Mouse (Mus musculus): ENCODE results near the gene Bcl3. TPM values are rescaled to one million over a fixed set of nuclear protein-coding genes. Genes with fewer than 3 reads are reported as not detected.

Gene Bcl3
- polyA plus RNA-seq, 1 experiment: 17.3 TPM

DNA sequence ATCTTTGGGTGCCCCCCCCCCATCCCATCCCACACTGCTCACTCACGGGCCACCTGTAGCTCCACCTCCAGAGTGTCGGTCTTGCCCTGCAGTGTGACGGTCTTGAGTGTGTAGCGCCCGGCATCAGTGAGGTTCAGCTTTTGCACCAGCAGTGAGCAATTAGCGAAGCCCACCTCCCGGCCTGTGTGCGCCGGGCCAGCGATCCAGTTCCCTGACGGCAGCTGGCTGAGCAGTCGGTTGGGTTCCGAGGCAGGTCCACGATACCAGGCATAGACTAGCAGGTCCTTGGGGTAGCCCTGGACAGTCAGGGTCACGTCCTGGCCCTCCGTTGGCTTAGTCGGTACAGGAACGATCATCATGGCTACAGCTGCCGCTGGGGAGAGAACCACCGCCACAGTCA lies 31.0 kb upstream of the Bcl3 start:
- no peaks in the 10 kb centered on the region for H3K36me3 ChIP-seq (ENCODE audit: control insufficient read depth, insufficient read depth, low read length, poor library complexity, severe bottlenecking)
- H3K27me3 ChIP-seq (ENCODE audit: control insufficient read depth, insufficient read depth, low read length, poor library complexity, severe bottlenecking): no peaks in the 10 kb centered on the region
- H3K27ac ChIP-seq (ENCODE audit: insufficient read depth, low read length): no peak overlapping the region
- TF ChIP-seq POLR2A (IDR thresholded peaks at IDR 0.05; ENCODE audit: insufficient read depth, low read length): no peak
- no peak for TF ChIP-seq CTCF (IDR thresholded peaks at IDR 0.05; ENCODE audit: low read depth, low read length)
- no peak for TF ChIP-seq EP300 (IDR thresholded peaks at IDR 0.05; ENCODE audit: insufficient read depth, low read depth, low read length)
- H3K4me3 ChIP-seq (ENCODE audit: low read depth, low read length): no peak overlapping the region
- no peak overlapping the region for H3K9ac ChIP-seq (ENCODE audit: low read depth, poor library complexity, severe bottlenecking)
- H3K4me1 ChIP-seq (ENCODE audit: control insufficient read depth, insufficient read depth, low read length): no peaks in the 10 kb centered on the region
- no peaks in the 10 kb centered on the region for H3K9me3 ChIP-seq (replicated peaks; ENCODE audit: control insufficient read depth, insufficient read depth, low read length, poor library complexity, severe bottlenecking)

GRCm38 (mm10) chr7:19851858-19852570 lies 29.4 kb upstream of the Bcl3 start, which contains the start of gene Gm19345:
Gm19345 (plus strand) TSS chr7:19852003.
- no peaks in the 10 kb centered on the region for H3K9me3 ChIP-seq (replicated peaks; ENCODE audit: control insufficient read depth, insufficient read depth, low read length, poor library complexity, severe bottlenecking)
- peak within 1 kb of the TSS; percentile 43 for H3K4me3 ChIP-seq (ENCODE audit: low read depth, low read length)
- no peaks in the 10 kb centered on the region for H3K27me3 ChIP-seq (ENCODE audit: control insufficient read depth, insufficient read depth, low read length, poor library complexity, severe bottlenecking)
- no peaks in the 10 kb centered on the region for H3K36me3 ChIP-seq (ENCODE audit: control insufficient read depth, insufficient read depth, low read length, poor library complexity, severe bottlenecking)
- H3K27ac ChIP-seq (ENCODE audit: insufficient read depth, low read length): no peak within 1 kb of the TSS
- no peak for TF ChIP-seq POLR2A (IDR thresholded peaks at IDR 0.05; ENCODE audit: insufficient read depth, low read length)
- no peak for TF ChIP-seq CTCF (IDR thresholded peaks at IDR 0.05; ENCODE audit: low read depth, low read length)
- TF ChIP-seq EP300 (IDR thresholded peaks at IDR 0.05; ENCODE audit: insufficient read depth, low read depth, low read length): no peak
- peaks cover 1% of the 10 kb centered on the region for H3K4me1 ChIP-seq (ENCODE audit: control insufficient read depth, insufficient read depth, low read length)
- no peak within 1 kb of the TSS for H3K9ac ChIP-seq (ENCODE audit: low read depth, poor library complexity, severe bottlenecking)

DNA sequence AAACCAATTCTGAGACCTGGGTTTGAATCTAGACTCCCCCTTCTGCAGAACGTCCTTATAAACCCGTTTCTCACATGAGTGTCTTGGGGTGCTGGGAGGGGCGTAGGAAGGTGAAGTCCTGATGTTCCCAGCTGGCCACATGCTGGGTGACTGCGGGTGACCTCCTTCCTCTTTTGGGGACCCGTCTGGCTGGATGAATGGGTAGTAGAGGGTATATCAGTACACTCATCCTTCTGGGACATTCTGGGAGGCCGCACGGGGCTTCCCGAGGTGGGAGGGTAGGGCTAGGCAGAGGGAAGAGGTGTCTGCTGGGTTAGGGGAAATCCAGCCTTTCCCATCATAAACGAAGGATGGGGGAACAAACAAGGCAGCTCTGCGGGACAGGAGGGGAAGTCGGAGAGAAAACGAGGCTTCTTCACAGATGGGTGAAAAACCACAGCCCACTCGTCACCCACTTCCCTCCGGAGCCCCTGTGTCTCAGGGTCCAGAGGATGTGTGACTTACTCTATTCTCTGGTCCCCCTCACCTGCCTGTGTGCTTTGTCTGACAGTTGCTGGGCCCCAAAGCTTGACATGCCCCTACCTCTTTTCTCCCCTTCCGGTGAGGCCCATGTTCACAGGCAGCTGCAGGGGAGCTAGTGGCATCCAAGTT lies 22.1 kb upstream of the Bcl3 start:
- no peak overlapping the region for H3K4me3 ChIP-seq (ENCODE audit: low read depth, low read length)
- no peaks in the 10 kb centered on the region for H3K27me3 ChIP-seq (ENCODE audit: control insufficient read depth, insufficient read depth, low read length, poor library complexity, severe bottlenecking)
- no peaks in the 10 kb centered on the region for H3K36me3 ChIP-seq (ENCODE audit: control insufficient read depth, insufficient read depth, low read length, poor library complexity, severe bottlenecking)
- H3K4me1 ChIP-seq (ENCODE audit: control insufficient read depth, insufficient read depth, low read length): peaks cover 2% of the 10 kb centered on the region
- H3K9ac ChIP-seq (ENCODE audit: low read depth, poor library complexity, severe bottlenecking): no peak overlapping the region
- H3K9me3 ChIP-seq (replicated peaks; ENCODE audit: control insufficient read depth, insufficient read depth, low read length, poor library complexity, severe bottlenecking): no peaks in the 10 kb centered on the region
- TF ChIP-seq CTCF (IDR thresholded peaks at IDR 0.05; ENCODE audit: low read depth, low read length): no peak
- no peak for TF ChIP-seq POLR2A (IDR thresholded peaks at IDR 0.05; ENCODE audit: insufficient read depth, low read length)
- TF ChIP-seq EP300 (IDR thresholded peaks at IDR 0.05; ENCODE audit: insufficient read depth, low read depth, low read length): no peak
- no peak overlapping the region for H3K27ac ChIP-seq (ENCODE audit: insufficient read depth, low read length)

DNA sequence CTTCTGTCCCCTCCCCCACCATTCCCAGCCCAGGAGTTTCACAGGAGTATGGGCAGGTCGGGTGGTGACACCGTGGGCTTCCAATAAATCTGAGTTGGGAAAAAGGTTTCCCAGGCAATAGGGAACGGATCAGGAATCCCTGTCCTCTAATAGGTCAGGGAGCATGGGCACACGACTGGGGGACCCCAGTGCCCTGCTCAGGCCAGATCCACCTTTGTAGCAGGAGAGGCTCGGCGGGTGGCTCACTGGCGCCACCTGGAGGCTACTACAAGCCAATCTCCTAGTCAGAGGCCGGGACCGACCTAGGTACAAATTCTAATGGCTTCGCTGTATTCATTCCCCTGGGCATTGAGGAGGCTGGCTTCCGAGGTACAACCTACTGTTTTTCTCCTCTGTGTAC lies 21.0 kb upstream of the Bcl3 start:
- no peaks in the 10 kb centered on the region for H3K27me3 ChIP-seq (ENCODE audit: control insufficient read depth, insufficient read depth, low read length, poor library complexity, severe bottlenecking)
- H3K9ac ChIP-seq (ENCODE audit: low read depth, poor library complexity, severe bottlenecking): peak overlapping the region; percentile 36; the same call in 1 of the 2 replicates
- H3K27ac ChIP-seq (ENCODE audit: insufficient read depth, low read length): no peak overlapping the region
- H3K9me3 ChIP-seq (replicated peaks; ENCODE audit: control insufficient read depth, insufficient read depth, low read length, poor library complexity, severe bottlenecking): no peaks in the 10 kb centered on the region
- no peak for TF ChIP-seq POLR2A (IDR thresholded peaks at IDR 0.05; ENCODE audit: insufficient read depth, low read length)
- TF ChIP-seq EP300 (IDR thresholded peaks at IDR 0.05; ENCODE audit: insufficient read depth, low read depth, low read length): no peak
- TF ChIP-seq CTCF (IDR thresholded peaks at IDR 0.05; ENCODE audit: low read depth, low read length): peak; percentile 83
- H3K36me3 ChIP-seq (ENCODE audit: control insufficient read depth, insufficient read depth, low read length, poor library complexity, severe bottlenecking): no peaks in the 10 kb centered on the region
- H3K4me1 ChIP-seq (ENCODE audit: control insufficient read depth, insufficient read depth, low read length): peaks cover 2% of the 10 kb centered on the region
- no peak overlapping the region for H3K4me3 ChIP-seq (ENCODE audit: low read depth, low read length)

DNA sequence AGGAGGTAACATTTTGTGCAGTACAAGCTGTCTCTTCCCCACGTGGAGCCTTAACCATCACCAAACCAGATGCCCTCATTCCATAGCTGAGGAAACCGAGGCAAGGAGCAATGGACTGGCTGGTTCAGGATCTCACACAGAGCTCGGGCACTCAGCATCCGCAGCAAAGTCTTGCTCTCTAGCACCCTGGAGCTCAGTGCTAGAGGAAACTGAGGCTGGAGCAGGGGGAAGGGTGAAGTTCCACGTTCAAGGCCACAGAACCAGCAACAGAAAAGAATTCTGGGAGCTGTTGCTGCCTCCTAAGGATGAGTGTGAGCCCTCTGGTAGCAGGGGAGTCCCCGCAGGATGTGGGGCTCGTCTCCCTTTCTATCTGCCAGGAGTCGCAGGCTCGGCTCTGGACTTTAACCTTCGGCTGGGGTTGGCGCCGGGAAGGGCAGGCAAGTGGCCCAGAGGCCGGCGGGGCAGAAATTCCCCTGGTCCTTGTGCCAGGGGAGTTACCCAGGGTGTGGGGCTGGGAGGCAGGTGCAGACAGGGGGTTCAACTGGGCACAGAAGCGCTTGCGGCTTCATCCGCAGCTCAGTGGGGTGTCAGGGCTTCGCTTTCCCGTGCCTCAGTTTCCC lies 20.4 kb upstream of the Bcl3 start:
- no peak overlapping the region for H3K27ac ChIP-seq (ENCODE audit: insufficient read depth, low read length)
- no peak overlapping the region for H3K4me3 ChIP-seq (ENCODE audit: low read depth, low read length)
- H3K36me3 ChIP-seq (ENCODE audit: control insufficient read depth, insufficient read depth, low read length, poor library complexity, severe bottlenecking): no peaks in the 10 kb centered on the region
- H3K9ac ChIP-seq (ENCODE audit: low read depth, poor library complexity, severe bottlenecking): peak overlapping the region; percentile 36; the same call in 1 of the 2 replicates
- TF ChIP-seq CTCF (IDR thresholded peaks at IDR 0.05; ENCODE audit: low read depth, low read length): no peak
- no peak for TF ChIP-seq EP300 (IDR thresholded peaks at IDR 0.05; ENCODE audit: insufficient read depth, low read depth, low read length)
- no peak for TF ChIP-seq POLR2A (IDR thresholded peaks at IDR 0.05; ENCODE audit: insufficient read depth, low read length)
- H3K27me3 ChIP-seq (ENCODE audit: control insufficient read depth, insufficient read depth, low read length, poor library complexity, severe bottlenecking): no peaks in the 10 kb centered on the region
- H3K4me1 ChIP-seq (ENCODE audit: control insufficient read depth, insufficient read depth, low read length): peaks cover 2% of the 10 kb centered on the region
- H3K9me3 ChIP-seq (replicated peaks; ENCODE audit: control insufficient read depth, insufficient read depth, low read length, poor library complexity, severe bottlenecking): no peaks in the 10 kb centered on the region

Data from ES-Bruce4 (cell line).